Mouse (Mus musculus): ENCODE results near the gene Ssbp3. TPM values are rescaled to one million over a fixed set of nuclear protein-coding genes. Genes with fewer than 3 reads are reported as not detected.

The Ssbp3 gene
- total RNA-seq, 1 experiment from 2014 or later, result 47.4 TPM

DNA sequence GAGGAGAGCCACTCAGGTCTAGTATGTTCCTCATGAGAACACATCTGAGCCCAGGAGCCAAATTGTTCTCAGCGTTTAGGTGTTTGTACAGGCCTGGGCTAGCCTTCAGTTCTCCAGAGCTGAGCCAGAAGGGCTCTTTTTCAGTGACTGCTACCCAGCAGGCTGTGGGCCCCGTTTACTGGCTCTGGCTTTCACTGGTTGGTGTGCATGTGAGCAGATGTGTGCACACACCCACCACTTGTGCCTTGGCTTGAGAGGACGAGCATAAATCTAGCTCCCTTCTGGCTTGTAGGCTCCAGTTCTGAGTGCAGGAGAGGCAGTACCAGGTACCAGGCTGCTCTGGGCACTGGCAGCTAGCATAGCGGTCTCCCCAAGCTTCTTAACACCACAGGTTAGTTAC is 127.8 kb downstream of the Ssbp3 start:
- ATAC-seq (replicated peaks in 1 of 2; ENCODE audit: insufficient read depth in 1 of 2, low FRiP score in 2 of 2, low TSS enrichment in 1 of 2, low read depth in 1 of 2, poor library complexity in 2 of 2, severe bottlenecking in 2 of 2), result no peak

GRCm38 (mm10) chr4:107039270-107039669 is 128.8 kb downstream of the Ssbp3 start:
- ATAC-seq (replicated peaks in 1 of 2; ENCODE audit: insufficient read depth in 1 of 2, low FRiP score in 2 of 2, low TSS enrichment in 1 of 2, low read depth in 1 of 2, poor library complexity in 2 of 2, severe bottlenecking in 2 of 2), result no peak

DNA sequence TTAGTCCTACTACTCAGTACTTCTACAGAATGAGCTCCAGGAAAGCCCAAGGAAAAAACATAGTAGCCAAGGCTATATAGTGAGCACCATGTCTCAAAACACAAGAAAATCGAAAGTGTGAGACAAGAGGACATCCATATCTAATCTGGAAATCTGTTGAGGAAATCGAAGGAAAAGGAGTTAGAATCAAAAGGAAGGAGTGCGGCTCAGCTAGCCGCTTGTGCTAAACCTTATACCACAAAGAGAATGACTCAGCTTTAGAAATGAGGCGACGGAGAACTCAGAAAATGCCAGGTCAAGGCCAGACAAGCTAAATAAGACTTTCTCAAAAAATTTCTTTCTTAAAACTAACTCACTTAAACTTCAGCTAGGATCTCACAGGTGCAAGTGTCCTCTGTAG is 131.8 kb downstream of the Ssbp3 start:
- ATAC-seq (replicated peaks in 1 of 2; ENCODE audit: insufficient read depth in 1 of 2, low FRiP score in 2 of 2, low TSS enrichment in 1 of 2, low read depth in 1 of 2, poor library complexity in 2 of 2, severe bottlenecking in 2 of 2), result no peak

DNA sequence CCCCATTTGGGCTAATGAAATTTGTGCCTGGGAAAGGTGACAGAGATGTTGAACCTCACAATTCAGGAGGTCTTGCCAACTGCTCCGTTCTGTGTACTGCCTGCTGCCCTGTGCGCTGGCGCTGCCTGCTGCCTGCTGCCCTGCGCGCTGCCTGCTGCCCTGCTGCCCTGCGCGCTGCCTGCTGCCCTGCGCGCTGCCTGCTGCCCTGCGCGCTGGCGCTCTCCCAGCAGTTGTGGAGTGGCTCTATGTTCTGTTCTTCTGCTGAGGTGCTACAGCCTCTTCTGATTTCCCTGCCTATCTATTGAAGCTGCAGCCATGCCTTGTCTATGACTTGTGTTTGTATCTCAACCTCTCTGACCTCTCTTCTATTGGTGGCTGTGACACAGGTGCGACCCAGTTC is 134.7 kb downstream of the Ssbp3 start:
- no peak for ATAC-seq (replicated peaks in 1 of 2; ENCODE audit: insufficient read depth in 1 of 2, low FRiP score in 2 of 2, low TSS enrichment in 1 of 2, low read depth in 1 of 2, poor library complexity in 2 of 2, severe bottlenecking in 2 of 2)

DNA sequence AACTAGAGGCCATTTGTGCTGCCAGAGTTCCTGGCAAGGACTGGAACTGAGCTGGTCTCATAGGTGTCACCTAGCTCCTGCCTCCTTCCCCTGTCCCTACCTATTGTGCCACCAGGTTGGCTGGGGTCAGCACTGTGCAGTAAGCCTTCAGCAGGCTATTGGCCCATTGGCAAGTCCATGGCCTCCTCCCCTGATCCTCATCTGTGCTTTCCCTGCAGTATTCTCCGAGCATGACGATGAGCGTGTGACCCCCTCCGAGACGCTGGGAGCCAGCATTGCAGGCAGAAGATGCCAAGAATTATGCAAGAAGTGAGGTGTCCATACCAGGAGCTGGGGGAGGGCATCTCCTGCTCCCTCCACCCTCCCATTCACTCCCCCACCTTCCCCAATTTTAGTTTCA is 137.3 kb downstream of the Ssbp3 start:
- ATAC-seq (replicated peaks in 1 of 2; ENCODE audit: insufficient read depth in 1 of 2, low FRiP score in 2 of 2, low TSS enrichment in 1 of 2, low read depth in 1 of 2, poor library complexity in 2 of 2, severe bottlenecking in 2 of 2), result no peak

DNA sequence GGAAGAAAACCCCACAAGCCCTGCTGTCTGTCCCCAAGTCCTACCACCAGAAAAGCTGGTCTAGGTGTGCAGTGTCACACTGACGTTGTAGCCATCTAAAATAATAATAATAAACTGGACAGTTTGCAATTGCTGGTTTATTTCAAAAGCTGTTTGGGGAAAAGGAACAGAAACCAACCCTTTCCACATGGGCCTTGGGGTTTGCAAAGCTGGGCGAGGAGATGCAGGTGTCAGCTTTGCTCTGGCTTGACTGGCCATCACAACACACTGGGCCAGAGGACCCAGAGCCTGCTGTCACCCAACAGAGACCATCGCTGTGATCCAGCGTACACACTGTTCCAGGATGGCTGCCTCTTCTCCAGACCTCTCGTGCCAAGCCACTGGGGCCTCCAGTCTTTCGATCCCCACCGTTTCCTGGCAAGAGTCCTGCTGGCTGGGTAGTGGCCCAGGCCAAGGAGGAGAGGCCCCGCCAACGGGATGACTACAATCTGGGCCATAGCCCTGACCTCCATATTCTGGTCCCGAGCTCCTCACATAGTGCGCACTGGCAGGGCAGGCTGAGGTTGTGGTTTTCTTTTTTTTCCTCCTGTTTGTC is 138.2 kb downstream of the Ssbp3 start:
- ATAC-seq (replicated peaks in 1 of 2; ENCODE audit: insufficient read depth in 1 of 2, low FRiP score in 2 of 2, low TSS enrichment in 1 of 2, low read depth in 1 of 2, poor library complexity in 2 of 2, severe bottlenecking in 2 of 2), result no peak

DNA sequence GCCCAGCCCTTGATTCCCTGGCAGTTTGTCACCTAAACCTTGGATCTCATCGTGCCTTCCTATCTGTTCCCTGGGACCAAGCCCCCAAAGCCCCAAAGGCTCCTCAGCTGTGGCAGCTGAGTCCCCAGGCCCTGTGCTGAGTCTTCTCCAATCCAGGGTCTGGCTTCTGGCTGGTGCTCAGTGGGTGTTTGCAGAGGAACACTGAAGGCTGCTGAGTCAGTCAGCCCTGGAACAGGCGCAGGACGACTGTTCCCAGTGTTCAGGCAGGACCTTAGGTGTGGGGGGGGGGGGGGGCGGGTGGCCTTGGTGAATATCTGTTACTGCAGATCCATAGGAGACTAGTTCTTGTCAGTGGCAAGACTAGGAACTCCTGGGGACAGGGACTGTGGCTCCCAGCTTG is 141.4 kb downstream of the Ssbp3 start:
- no peak for ATAC-seq (replicated peaks in 1 of 2; ENCODE audit: insufficient read depth in 1 of 2, low FRiP score in 2 of 2, low TSS enrichment in 1 of 2, low read depth in 1 of 2, poor library complexity in 2 of 2, severe bottlenecking in 2 of 2)

GRCm38 (mm10) chr4:107052962-107053553 is 142.6 kb downstream of the Ssbp3 start:
- ATAC-seq (replicated peaks in 1 of 2; ENCODE audit: insufficient read depth in 1 of 2, low FRiP score in 2 of 2, low TSS enrichment in 1 of 2, low read depth in 1 of 2, poor library complexity in 2 of 2, severe bottlenecking in 2 of 2), result peak; percentile 37 to 56; a peak in 3 of 4 replicates

- ATAC-seq (replicated peaks in 1 of 2; ENCODE audit: insufficient read depth in 1 of 2, low FRiP score in 2 of 2, low TSS enrichment in 1 of 2, low read depth in 1 of 2, poor library complexity in 2 of 2, severe bottlenecking in 2 of 2), result no peak
Observed at GRCm38 (mm10) chr4:107056088-107056487, 145.6 kb downstream of the Ssbp3 start.

- ATAC-seq (replicated peaks in 1 of 2; ENCODE audit: insufficient read depth in 1 of 2, low FRiP score in 2 of 2, low TSS enrichment in 1 of 2, low read depth in 1 of 2, poor library complexity in 2 of 2, severe bottlenecking in 2 of 2), result no peak
Observed at GRCm38 (mm10) chr4:107058346-107058745, 147.8 kb downstream of the Ssbp3 start.

- peak; percentile 88 to 89 for ATAC-seq (replicated peaks in 1 of 2; ENCODE audit: insufficient read depth in 1 of 2, low FRiP score in 2 of 2, low TSS enrichment in 1 of 2, low read depth in 1 of 2, poor library complexity in 2 of 2, severe bottlenecking in 2 of 2)
Observed at GRCm38 (mm10) chr4:107058781-107059180, 148.3 kb downstream of the Ssbp3 start.

GRCm38 (mm10) chr4:107061560-107061959 is 151.1 kb downstream of the Ssbp3 start:
- no peak for ATAC-seq (replicated peaks in 1 of 2; ENCODE audit: insufficient read depth in 1 of 2, low FRiP score in 2 of 2, low TSS enrichment in 1 of 2, low read depth in 1 of 2, poor library complexity in 2 of 2, severe bottlenecking in 2 of 2)

DNA sequence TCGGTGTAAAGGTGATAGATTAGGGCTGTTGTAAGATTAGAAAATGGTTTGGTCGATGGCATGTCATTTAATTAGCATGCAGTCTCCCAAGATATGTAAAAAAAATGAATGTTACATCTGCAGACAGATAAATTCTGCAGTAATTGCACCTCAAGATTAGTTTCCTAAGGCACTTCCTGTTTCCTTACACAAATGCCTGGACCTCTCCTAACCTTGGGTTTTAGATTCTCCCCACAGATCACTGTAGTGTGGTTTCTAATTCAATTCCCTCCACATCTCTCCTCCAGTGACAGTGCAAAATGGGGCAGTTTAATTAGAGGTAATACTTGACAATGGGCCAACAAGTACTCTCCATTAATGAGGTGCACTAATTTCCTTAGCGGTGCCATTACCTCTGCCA is 152.7 kb downstream of the Ssbp3 start:
- no peak for ATAC-seq (replicated peaks in 1 of 2; ENCODE audit: insufficient read depth in 1 of 2, low FRiP score in 2 of 2, low TSS enrichment in 1 of 2, low read depth in 1 of 2, poor library complexity in 2 of 2, severe bottlenecking in 2 of 2)

GRCm38 (mm10) chr4:107064394-107065098 is 154.0 kb downstream of the Ssbp3 start:
- ATAC-seq (replicated peaks in 1 of 2; ENCODE audit: insufficient read depth in 1 of 2, low FRiP score in 2 of 2, low TSS enrichment in 1 of 2, low read depth in 1 of 2, poor library complexity in 2 of 2, severe bottlenecking in 2 of 2), result no peak

- ATAC-seq (replicated peaks in 1 of 2; ENCODE audit: insufficient read depth in 1 of 2, low FRiP score in 2 of 2, low TSS enrichment in 1 of 2, low read depth in 1 of 2, poor library complexity in 2 of 2, severe bottlenecking in 2 of 2), result peak; percentile 96 to 99
Observed at GRCm38 (mm10) chr4:107066252-107067124, 156.0 kb downstream of the Ssbp3 start, which contains the start of the genes Mrpl37 and Cyb5rl. TSS of gene Mrpl37 (minus strand) at chr4:107066868. TSS of gene Cyb5rl (plus strand) at chr4:107066988.

GRCm38 (mm10) chr4:107067151-107067840 is 156.8 kb downstream of the Ssbp3 start:
- ATAC-seq (replicated peaks in 1 of 2; ENCODE audit: insufficient read depth in 1 of 2, low FRiP score in 2 of 2, low TSS enrichment in 1 of 2, low read depth in 1 of 2, poor library complexity in 2 of 2, severe bottlenecking in 2 of 2), result peak; percentile 44 to 57

GRCm38 (mm10) chr4:107072343-107072742 is 161.8 kb downstream of the Ssbp3 start:
- ATAC-seq (replicated peaks in 1 of 2; ENCODE audit: insufficient read depth in 1 of 2, low FRiP score in 2 of 2, low TSS enrichment in 1 of 2, low read depth in 1 of 2, poor library complexity in 2 of 2, severe bottlenecking in 2 of 2), result no peak

Data from hematopoietic stem cell, adult 5-6 weeks (primary cell).